Comparison of ENCODE assay signal across 8 mouse cellular contexts in genomic region chr14:59597398-59598259, GRCm38 (mm10). TPM values are rescaled to one million over a fixed set of nuclear protein-coding genes. Genes with fewer than 3 reads are reported as not detected.
DNase-seq lines count a peak whose midpoint lies in the region; ATAC-seq lines count a peak whose summit lies in the region.

Cdadc1 (minus strand) TSS chr14:59597959.

- H3K36me3 ChIP-seq in hindbrain, embryonic 11.5 days (ENCODE audit: control insufficient read depth, insufficient read depth, low read length), result no peaks in the 10 kb centered on the region

- H3K9ac ChIP-seq in hindbrain, embryonic 11.5 days (ENCODE audit: low read depth, low read length), result peak within 1 kb of the TSS; percentile 76

- 0 out of 2 replicates have a peak, but pooled peaks cover 2% of the 10 kb centered on the region for H3K4me1 ChIP-seq in hindbrain, embryonic 11.5 days (replicated peaks; ENCODE audit: control insufficient read depth, insufficient read depth, low read length)

- peak within 1 kb of the TSS; percentile 96 for H3K4me2 ChIP-seq in hindbrain, embryonic 11.5 days (replicated peaks; ENCODE audit: low read depth, low read length)

- peak; percentile 94 for ATAC-seq in frontal cortex, adult (ENCODE audit: low TSS enrichment)
- peak; percentile 91 for ATAC-seq in hindbrain, embryonic 11.5 days (ENCODE audit: low FRiP score)

- DNase-seq in MN1 (ENCODE audit: low spot score), result peak; percentile 91
- DNase-seq in cerebellum, adult 9-10 months, result peak; percentile 97
- DNase-seq in hindbrain, embryonic 11.5 days (ENCODE audit: low spot score), result peak; percentile 98
- peak; percentile 99 for DNase-seq in layer of hippocampus, postnatal 10 days (ENCODE audit: low spot score in 2 of 2)
- peak; percentile 98 for DNase-seq in lung, postnatal 10 days
- DNase-seq in ovary, postnatal 36 days (ENCODE audit: low spot score), result peak; percentile 93
- peak; percentile 97 for DNase-seq in thymus, postnatal 25 days

- H3K9me3 ChIP-seq in hindbrain, embryonic 11.5 days (ENCODE audit: control insufficient read depth, low read length), result no peaks in the 10 kb centered on the region

- H3K4me3 ChIP-seq in hindbrain, embryonic 11.5 days (ENCODE audit: low read depth, low read length), result peak within 1 kb of the TSS; percentile 89

- under 1% methylated on average over 46 of the region's 48 CpGs for WGBS in hindbrain, embryonic 11.5 days

- peak within 1 kb of the TSS; percentile 51 for H3K27ac ChIP-seq in hindbrain, embryonic 11.5 days (ENCODE audit: low read depth, low read length)

- no peaks in the 10 kb centered on the region for H3K27me3 ChIP-seq in hindbrain, embryonic 11.5 days (ENCODE audit: control insufficient read depth, insufficient read depth, low read length)

RNA-seq across cellular contexts. Expression of gene Cdadc1, which starts in this region (rescaled TPM):
- polyA plus RNA-seq in hindbrain, embryonic 11.5 days (2014; fragmentation: Nextera tagmentation; extraction: Ambion mirVana), result 31.0 and 33.3 TPM in 2 replicates
- total RNA-seq in layer of hippocampus, postnatal 10 days (2021), result 10 to 100 TPM; 42.0 to 49.1 TPM

Comparison
In these comparisons a context has a peak if more than half of its experiments do, and no peak if none do; other contexts are left out.
1. Peak in every context shown above with its lines: DNase-seq, ATAC-seq, H3K4me3 ChIP-seq and H3K27ac ChIP-seq.